Mouse (Mus musculus) bone marrow macrophage, adult 2 months (primary cell): Measurements from ENCODE around the gene Kdelr1.

Experiments used
- CTCF ChIP-seq: IDR thresholded peaks from 2 replicates; pipeline ENCODE4 v1.5.1; 2012; ENCODE audit warnings: low read depth, mild to moderate bottlenecking, low read length, moderate library complexity
- POLR2A ChIP-seq: IDR thresholded peaks from 2 replicates; pipeline ENCODE4 v1.6.1; 2012; ENCODE audit warnings: mild to moderate bottlenecking, low read depth, low read length, borderline replicate concordance

- TF ChIP-seq CTCF (no peak), POLR2A (no peak)
Measured at GRCm38 (mm10) chr7:45833148-45833790, 39.3 kb upstream of the Kdelr1 start.
